Mouse (Mus musculus) left cerebral cortex, adult 9 months (tissue): Measurements from ENCODE around the gene Fam19a4.
"Not testable (repeated sequence)": the region's sequence is repeated elsewhere in the genome, so short reads cannot be mapped to it uniquely, and the experiment has no call there.

Experiments
- DNase-seq, 2 experiments: peaks; one replicate each; pipeline ENCODE4 v3.0.0; 2022; ENCODE audit warnings: low spot score in 2 of 2

Gene Fam19a4

GRCm38 (mm10) chr6:96944796-96945195 is 115.4 kb downstream of the Fam19a4 start:
- no peak for DNase-seq

- no peak for DNase-seq
These were observed 124.4 kb downstream of the Fam19a4 start for GRCm38 (mm10) chr6:96935776-96936175.

GRCm38 (mm10) chr6:96909061-96909480 is 151.1 kb downstream of the Fam19a4 start:
- DNase-seq, result no peak

DNA sequence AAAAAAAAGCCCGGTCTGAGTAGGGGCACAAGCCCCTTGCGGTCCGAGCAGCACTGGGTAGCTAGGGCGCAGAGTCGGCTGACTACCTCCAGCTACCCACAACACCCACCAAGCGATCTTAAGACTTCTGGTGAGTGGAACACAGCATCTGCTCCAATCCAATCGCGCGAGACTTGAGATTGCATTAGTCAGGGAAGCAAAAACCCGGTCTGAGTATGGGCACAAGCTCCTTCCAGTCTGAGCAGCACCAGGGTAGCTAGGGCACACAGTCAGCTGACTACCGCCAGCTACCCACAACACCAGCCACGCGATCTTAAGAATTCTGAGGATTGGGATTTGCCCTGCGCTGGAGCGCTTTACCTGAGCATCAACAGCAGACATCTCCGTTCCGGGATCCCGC is 183.1 kb downstream of the Fam19a4 start:
- DNase-seq, result not testable (repeated sequence)

GRCm38 (mm10) chr6:96876651-96877050 is 183.6 kb downstream of the Fam19a4 start:
- DNase-seq, result not testable (repeated sequence)

DNA sequence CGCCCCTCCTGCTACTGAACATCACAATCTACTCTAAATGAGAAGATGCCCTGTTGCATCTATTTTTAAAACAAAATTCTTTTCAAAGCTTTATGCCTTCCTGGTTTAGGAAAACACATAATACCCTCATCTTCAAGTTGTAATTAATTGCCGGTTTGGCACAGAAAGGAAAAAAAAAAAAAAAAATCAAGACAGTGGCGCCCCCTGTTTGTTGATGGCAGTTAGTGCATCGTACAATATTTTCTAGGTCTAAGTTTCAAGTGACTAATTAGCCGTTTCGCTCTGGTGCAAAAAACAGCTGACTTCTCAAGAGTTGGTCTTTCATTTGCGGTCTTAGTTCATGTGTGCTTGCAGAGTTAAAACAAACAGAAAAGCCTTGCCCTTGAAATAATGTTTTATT is 207.1 kb downstream of the Fam19a4 start:
- no peak for DNase-seq

DNA sequence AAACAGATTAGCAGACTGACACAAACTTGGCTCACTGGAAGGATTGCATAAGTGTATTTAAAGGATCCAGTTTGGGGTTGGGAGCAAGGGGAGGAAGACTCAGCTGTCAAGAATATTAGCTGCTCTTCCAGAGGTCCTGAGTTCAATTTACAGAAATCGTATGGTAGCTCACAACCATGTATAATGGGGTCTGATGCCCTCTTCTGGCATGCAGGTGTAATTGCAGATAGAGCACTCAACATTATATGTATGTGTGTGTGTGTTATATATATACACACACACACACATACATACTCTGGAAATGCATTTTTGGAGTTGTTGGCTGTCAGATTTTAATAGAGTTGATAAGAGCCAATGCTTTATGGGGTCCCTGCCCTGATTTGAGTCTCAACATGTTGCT is 216.3 kb downstream of the Fam19a4 start:
- DNase-seq, result no peak

- DNase-seq, result no peak
These were observed 219.6 kb downstream of the Fam19a4 start for GRCm38 (mm10) chr6:96840634-96841033.

DNA sequence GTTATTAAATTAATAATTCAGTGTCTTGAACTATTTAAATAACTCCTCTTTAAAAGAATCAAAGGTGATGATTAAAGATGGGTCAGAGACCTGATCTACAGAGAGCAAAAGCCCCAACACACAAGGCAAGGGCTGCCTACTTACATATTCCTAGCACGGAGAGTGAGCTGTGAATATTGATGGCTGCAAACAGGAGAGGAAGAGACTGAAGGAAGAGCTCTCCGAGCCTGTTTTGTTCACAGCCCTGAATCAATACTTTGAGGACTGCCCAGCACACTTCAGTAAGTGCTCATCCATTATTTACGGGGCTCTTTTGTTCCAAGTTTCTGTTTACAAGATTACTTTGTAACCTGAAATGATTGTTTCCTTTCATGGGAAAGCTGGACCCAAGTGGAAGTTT is 233.6 kb downstream of the Fam19a4 start:
- DNase-seq, result no peak

DNA sequence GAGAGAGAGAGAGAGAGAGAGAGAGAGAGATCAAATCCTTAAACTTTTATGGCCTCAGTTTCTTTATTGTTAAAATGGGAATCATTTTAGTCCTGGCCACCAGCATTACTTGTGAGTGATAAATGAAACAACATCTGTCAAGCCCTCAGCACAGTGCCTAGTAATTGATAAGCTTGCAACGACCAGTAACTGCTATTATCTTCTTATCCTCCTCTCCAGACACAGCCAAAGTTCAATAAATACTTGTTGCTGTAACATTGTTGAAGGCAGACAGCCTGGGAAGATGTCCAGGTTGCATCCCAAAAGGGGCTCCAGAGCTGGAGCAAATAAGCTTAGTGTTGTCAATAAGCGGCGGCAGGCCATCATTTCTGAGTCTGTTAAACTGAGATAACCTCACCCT is 257.2 kb downstream of the Fam19a4 start:
- no peak for DNase-seq

DNA sequence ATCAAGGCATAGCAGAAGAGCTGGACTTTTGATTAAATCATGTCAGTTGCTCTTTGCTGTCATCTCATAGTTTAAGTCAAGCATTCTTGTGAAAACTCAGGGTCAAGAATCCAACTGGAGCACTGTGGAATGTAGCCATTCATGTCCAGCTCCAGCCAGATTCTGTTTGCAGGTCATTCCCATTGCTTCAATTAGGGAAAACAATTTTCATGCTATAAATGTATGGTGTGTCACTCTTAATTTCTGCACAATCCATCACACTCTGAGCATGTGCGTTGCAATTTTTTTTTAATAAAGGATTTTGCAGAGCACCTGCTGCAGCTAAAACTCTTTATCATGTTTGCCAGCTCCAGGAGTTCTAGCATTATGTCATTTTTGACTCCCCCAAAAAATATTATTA is 261.5 kb downstream of the Fam19a4 start:
- DNase-seq, result no peak

DNA sequence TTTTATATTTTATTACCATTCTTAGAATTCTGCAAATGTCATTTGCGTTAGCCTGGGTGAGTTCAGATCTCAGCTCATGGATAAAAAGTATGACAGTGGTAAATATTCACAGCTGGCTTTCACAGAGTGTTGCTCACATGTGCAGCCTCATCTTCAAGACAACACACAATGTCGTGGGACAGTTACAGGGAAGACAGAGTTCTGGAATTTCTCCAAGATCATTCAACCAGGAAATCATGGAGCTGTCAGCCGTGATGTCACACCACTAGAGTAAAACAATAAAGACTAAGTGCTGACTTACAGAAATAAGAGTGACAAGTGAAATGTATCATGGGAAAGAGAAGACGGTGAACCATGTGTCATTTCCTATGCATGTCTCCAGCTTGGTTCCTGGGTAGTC is 262.8 kb downstream of the Fam19a4 start:
- DNase-seq, result no peak
